Mouse (Mus musculus): ENCODE data around the gene Cypt4. TPM values are rescaled to one million over a fixed set of nuclear protein-coding genes. Genes with fewer than 3 reads are reported as not detected.
"Not testable (repeated sequence)": the region's sequence is repeated elsewhere in the genome, so short reads cannot be mapped to it uniquely, and the experiment has no call there.

The Cypt4 gene
- not detected in 2 replicates for polyA plus RNA-seq (2015; fragmentation: Nextera tagmentation; extraction: Ambion mirVana)

DNA sequence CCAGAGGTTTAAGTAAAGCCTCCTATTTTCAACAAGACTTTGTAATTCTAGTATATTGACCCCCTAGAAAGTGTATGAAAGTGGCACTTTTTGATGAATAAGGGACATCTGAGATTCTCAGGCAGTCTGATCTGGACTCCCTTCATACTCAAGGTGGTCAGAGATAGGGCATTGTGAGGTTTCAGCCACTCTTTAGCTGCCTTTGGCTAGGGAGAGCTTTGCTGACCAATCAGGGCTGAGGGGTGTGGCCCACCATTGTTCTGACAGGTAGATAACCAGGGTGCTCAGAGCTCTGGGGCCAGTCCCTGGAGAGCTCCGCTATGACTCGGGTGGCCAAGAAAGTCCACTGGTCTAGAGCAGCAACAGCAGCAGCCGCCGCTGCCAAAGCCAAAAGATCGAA is at the start of gene Cypt4:
TSS of gene Cypt4 (plus strand) at position 301 of the 400 bp plus-strand sequence.
- no peaks in the 10 kb centered on the region for H3K27me3 ChIP-seq
- WGBS: 91% methylated on average over 5 of the region's 5 CpGs
- H3K4me3 ChIP-seq: no peak within 1 kb of the TSS
- H3K4me1 ChIP-seq: no peaks in the 10 kb centered on the region
- H3K9me3 ChIP-seq: no peaks in the 10 kb centered on the region
- no peak within 1 kb of the TSS for H3K9ac ChIP-seq
- H3K27ac ChIP-seq: no peak within 1 kb of the TSS
- no peak for ATAC-seq (ENCODE audit: insufficient number of reproducible peaks, low FRiP score, low TSS enrichment, low read depth)
- H3K36me3 ChIP-seq: no peaks in the 10 kb centered on the region
- H3K4me2 ChIP-seq: no peak within 1 kb of the TSS

DNA sequence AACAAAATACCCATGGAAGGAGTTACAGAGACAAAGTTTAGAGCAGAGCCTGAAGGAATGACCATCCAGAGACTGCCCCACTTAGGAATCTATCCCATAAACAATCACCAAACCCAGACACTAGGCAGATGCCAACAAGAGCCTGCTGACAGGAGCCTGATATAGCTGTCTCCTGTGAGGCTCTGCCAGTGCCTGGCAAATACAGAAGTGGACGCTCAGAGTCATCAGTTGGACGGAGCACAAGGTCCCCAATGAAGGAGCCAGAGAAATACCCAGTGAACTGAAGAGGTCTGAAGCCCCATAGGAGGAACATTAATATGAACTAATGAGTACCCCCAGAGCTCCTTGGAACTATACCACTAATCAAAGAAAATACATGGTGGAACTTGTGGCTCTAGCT is 12.3 kb downstream of the Cypt4 start:
- H3K9me3 ChIP-seq; H3K27me3 ChIP-seq; H3K4me1 ChIP-seq; H3K36me3 ChIP-seq; H3K4me2 ChIP-seq; H3K4me3 ChIP-seq; H3K9ac ChIP-seq; H3K27ac ChIP-seq; ATAC-seq (ENCODE audit: insufficient number of reproducible peaks, low FRiP score, low TSS enrichment, low read depth): not testable (repeated sequence)
- WGBS: 91% methylated on average over 2 of the region's 2 CpGs

Other genes starting within 250 kb of the Cypt4 start
- gene Dpy19l1, start 122.1 kb upstream of the Cypt4 start, polyA plus RNA-seq (2015; fragmentation: Nextera tagmentation; extraction: Ambion mirVana): 10.9 and 12.0 TPM in 2 replicates
- 0.07 and 0.09 TPM in 2 replicates for gene Dpy19l2, start 71.1 kb downstream of the Cypt4 start, polyA plus RNA-seq (2015; fragmentation: Nextera tagmentation; extraction: Ambion mirVana)
- gene Tbx20, start 149.1 kb downstream of the Cypt4 start, polyA plus RNA-seq (2015; fragmentation: Nextera tagmentation; extraction: Ambion mirVana): 0.01 TPM in 1 of 2 replicates, not detected in the other